Mouse (Mus musculus): ENCODE measurements around the gene Dmc1.

Dmc1 gene

DNA sequence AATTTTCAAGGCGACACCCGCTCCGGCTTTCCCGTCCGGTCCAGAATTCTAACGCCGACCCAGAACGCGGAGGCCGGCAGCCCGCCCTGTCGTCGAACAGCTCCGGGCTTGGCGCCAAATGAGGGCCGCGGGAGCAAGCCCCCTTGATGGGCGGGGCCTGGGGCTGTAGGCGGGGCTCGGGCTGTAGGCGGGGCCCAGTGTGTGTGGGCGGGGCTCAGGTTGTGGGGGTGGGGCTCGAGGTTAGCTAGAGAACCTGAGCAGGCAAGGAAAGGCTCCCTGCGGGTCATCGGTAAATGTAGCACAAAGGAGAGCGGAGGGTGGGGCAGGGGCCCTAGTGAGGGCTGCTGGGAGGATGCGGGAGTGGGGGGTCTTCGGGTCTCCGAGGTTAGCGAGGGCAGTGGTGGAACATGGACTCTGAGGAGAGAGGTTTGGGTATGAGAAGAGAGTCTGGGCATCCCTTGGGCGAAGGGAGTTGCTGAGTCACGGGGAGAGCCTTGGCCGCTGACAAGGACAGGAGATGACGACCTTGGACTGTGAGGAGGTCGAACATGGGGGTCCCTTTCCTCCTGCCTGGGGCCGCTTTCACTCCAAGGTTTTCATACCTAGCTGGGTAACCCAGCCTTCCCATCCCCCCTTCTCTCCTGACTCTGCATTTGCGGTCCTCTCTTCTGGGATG is at the start of gene Dmc1:
Gene Dmc1, minus strand, starts transcription at position 120 of the 676 bp plus-strand sequence.
- no peak for DNase-seq (ENCODE audit: low read depth, low spot score)

DNA sequence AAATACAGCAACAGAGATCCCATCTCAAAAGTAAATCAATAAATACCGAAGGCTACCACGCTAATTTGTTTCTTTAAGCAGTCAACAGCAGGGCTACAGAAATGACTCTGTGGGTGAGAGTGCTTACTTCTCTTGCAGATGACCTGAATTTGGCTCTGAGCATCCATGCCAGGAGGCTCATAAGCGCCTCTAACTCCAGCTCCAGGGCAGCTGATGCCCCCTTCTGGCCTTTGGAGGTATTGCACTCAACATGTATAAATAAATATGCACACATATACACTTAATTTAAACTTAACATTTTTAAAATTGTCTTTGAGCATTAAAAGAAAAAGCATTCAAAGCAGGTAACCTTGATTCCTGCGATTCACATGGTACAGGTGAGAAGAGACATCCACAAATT is 46.6 kb upstream of the Dmc1 start:
- no peak for DNase-seq (ENCODE audit: low read depth, low spot score)

DNA sequence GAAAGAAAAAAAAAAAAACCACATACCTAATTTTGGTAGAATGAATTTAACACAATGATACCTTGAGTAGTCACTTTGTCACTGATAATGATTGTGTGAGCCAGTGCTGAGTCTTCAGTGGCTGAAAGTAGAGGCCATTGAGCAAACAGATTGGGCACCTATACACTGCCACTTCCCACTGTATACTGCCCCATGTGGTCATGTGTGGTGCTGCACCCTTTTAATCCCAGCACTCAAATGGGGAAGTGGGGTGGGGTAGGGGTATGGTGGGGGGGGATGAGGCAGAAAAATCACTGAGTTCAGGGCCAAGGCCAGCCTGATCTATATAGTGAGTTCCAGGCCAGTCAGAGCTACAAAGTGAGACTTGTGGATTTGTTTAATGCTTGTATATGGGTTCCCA is 45.7 kb upstream of the Dmc1 start:
- DNase-seq (ENCODE audit: low read depth, low spot score), result no peak

GRCm38 (mm10) chr15:79648130-79648529 is 43.2 kb upstream of the Dmc1 start:
- no peak for DNase-seq (ENCODE audit: low read depth, low spot score)

- DNase-seq (ENCODE audit: low read depth, low spot score), result no peak
Measured at GRCm38 (mm10) chr15:79645483-79645882, 40.6 kb upstream of the Dmc1 start.

DNA sequence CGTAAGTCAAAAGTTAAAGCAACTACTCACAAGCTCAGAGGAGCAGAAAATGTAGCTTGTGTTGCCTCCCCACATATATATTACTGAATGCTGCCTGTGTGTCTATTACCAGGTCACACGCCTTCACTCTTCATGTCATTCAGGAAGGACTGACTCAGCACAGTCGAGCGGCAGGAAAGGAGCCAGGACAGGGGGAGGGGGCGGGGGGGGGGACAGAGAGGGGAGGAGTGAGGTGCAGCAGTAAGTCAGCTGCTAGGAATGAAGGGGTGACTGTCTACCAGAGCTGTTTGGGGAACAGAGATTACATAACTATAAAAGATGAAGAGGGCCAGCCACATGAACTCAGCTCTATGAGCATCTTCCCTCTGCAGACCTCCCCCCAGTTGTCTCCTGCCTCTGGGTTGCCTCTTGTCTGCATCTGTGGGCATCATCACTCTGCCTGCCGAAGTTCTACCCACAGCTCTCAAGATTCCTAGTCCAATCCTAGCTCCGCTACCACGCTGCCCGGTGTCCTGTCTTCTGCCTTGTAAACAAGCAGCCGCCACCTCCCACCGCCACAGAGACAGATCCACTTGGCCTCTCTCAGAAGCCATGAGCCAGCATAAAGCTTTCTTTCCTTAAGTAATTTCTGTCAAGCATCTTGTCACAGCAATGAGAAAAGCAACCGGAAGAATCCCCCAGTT is 36.4 kb upstream of the Dmc1 start:
- no peak for DNase-seq (ENCODE audit: low read depth, low spot score)

- DNase-seq (ENCODE audit: low read depth, low spot score), result no peak
Measured at GRCm38 (mm10) chr15:79630471-79630870, 25.6 kb upstream of the Dmc1 start.

GRCm38 (mm10) chr15:79619770-79620414 is 15.0 kb upstream of the Dmc1 start:
- DNase-seq (ENCODE audit: low read depth, low spot score), result no peak

- no peak for DNase-seq (ENCODE audit: low read depth, low spot score)
Measured at GRCm38 (mm10) chr15:79618456-79618855, 13.5 kb upstream of the Dmc1 start.

- DNase-seq (ENCODE audit: low read depth, low spot score), result no peak
Measured at GRCm38 (mm10) chr15:79617135-79617534, 12.2 kb upstream of the Dmc1 start.

- DNase-seq (ENCODE audit: low read depth, low spot score), result no peak
Measured at GRCm38 (mm10) chr15:79616729-79617128, 11.8 kb upstream of the Dmc1 start.

DNA sequence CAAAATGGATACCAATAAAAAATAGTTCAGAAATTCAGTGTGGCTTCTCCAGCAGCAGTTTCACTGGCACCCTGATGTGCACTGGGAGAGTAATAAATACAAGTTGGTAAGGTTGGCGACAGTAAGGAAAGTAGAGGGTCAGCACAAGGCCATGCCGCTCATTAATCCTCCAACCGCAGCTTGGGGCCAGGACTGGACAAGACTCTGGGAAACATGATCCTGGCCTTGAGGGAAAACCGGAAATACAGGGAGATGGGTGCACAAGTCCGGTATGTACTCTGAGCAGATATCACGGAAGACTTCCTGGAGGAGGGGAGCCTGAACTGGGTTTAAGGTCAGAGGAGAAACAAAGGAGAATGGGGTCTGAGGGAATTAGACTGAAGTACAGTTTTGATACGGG is 10.6 kb upstream of the Dmc1 start:
- DNase-seq (ENCODE audit: low read depth, low spot score), result no peak

- DNase-seq (ENCODE audit: low read depth, low spot score), result no peak
Measured at GRCm38 (mm10) chr15:79609226-79609625, 4.3 kb upstream of the Dmc1 start.

GRCm38 (mm10) chr15:79608214-79608613 is 3.3 kb upstream of the Dmc1 start:
- DNase-seq (ENCODE audit: low read depth, low spot score), result peak; percentile 69

DNA sequence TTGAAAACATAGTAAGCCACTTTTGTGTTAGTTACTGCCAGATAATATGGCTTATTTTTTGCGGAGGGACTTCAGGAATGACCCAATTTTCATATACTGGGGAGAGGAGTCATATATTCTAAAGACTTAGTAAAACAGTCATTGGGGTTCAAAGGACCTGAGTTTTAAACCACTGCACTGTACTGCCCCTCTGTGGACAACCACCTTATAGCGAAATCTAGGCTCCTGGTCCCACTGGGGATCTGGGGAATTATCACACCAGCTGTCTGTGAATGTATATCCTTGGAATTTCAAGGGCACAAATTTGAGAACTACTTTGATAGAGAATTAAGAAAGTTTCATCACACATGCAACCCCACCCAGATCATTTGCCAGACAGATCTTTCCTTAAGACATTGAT is 2.8 kb upstream of the Dmc1 start:
- DNase-seq (ENCODE audit: low read depth, low spot score), result peak; percentile 34

DNA sequence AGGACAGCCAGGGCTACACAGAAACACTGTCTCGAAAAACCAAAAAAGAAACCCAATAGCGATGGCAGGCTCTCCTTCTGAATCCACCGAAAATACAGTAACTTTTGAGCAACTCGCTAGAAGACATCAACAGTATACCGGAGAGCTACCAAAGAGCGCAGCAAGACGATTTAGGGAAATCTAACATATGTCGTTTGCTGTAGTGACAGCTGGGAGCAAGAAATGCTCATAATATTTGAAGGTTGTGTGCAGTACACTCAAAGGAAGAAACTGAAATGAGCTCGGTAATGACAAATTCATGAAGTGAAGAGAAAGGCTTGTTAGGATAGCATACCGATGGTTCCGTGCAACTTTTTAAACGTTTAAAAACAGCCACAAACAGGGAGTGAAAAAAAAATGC is 1.3 kb upstream of the Dmc1 start:
- DNase-seq (ENCODE audit: low read depth, low spot score), result peak; percentile 38

DNA sequence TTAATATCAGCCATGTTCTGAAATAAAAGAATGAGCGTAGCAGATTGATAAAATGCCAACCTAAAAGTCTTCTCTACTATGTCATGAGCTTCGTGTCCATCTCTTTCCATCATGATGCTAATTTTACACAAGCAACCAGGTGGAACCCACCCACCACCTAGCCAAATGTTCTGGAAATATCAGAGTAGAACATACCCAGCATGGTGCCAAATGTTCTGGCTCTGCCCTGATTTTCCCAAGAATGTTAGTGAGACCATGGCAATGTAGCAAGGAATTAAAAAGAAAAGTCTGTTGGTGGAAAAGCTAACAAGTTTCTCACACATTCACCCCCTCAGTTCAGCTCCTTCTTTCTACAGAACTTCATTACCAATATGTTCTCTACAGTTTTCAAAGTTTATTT is 4.7 kb downstream of the Dmc1 start:
- DNase-seq (ENCODE audit: low read depth, low spot score), result peak; percentile 77

GRCm38 (mm10) chr15:79598715-79599114 is 6.2 kb downstream of the Dmc1 start:
- DNase-seq (ENCODE audit: low read depth, low spot score), result no peak

GRCm38 (mm10) chr15:79581581-79581980 is 23.3 kb downstream of the Dmc1 start:
- DNase-seq (ENCODE audit: low read depth, low spot score), result no peak

GRCm38 (mm10) chr15:79577671-79578426 is 27.1 kb downstream of the Dmc1 start:
- DNase-seq (ENCODE audit: low read depth, low spot score), result peak; percentile 76

DNA sequence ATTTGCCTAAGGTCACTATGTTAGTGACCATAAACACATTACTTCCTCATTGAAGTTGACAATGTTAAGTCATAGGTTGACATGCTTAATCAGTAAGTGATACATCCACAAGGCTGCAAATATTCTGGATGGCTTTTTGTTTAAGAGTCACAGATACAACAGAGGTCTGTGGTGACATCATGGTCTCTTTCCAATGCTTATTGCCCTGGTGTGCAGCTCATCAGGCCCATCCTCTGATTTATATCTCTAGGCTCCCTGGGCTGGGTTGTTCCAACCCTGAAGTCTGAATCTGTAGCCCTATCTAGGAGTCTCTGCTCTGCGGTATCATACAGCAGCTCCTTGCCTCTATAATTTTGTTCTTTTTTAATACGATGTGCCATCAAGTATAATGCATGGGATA is 28.0 kb downstream of the Dmc1 start:
- no peak for DNase-seq (ENCODE audit: low read depth, low spot score)

GRCm38 (mm10) chr15:79575543-79576222 is 29.2 kb downstream of the Dmc1 start:
- peak; percentile 55 for DNase-seq (ENCODE audit: low read depth, low spot score)
